Comparison of ENCODE assay signal across 16 mouse cellular contexts in genomic region chr5:141558731-141559130, GRCm38 (mm10).
DNase-seq lines count a peak whose midpoint lies in the region.
"Had no signal": no experiment of that assay in that cellular context is flagged by ENCODE, and none has a peak within 500 bp of the region (broad histone marks: within the 10 kb centered on the region; RNA-seq: fewer than 3 reads in every experiment).

No protein-coding gene starts in this region.

- DNase-seq in embryo, embryonic 10.5 days (ENCODE audit: low spot score), result peak; percentile 17
- no peak for DNase-seq in embryo, embryonic 11 days
- DNase-seq in Muller cell, postnatal 12 days (ENCODE audit: inconsistent ontology term), result peak; percentile 74
- DNase-seq in forelimb bud, embryonic 11.5 days (ENCODE audit: low read depth, low spot score), result peak; percentile 35
- peak; percentile 51 for DNase-seq in retina, postnatal 1 day
- no peak for DNase-seq in right cerebral cortex, adult 2 months (ENCODE audit: low spot score in 2 of 2)
- no peak for DNase-seq in testis, postnatal 10 days (ENCODE audit: low spot score)
- DNase-seq: adrenal gland, postnatal 10 days; B cell, adult 2 months; cerebellum, adult 11 months; cerebellum, adult 9-11 months; cerebellum, postnatal 36 days; forebrain, postnatal 0 days; gastrocnemius, adult 2 months; gastrocnemius, postnatal 36 days; heart, postnatal 36 days had no signal

Comparison
In these comparisons a context has a peak if more than half of its experiments do, and no peak if none do; other contexts are left out.
1. DNase-seq: peak in embryo, embryonic 10.5 days (single experiment), Muller cell, postnatal 12 days (single experiment), forelimb bud, embryonic 11.5 days (single experiment) and retina, postnatal 1 day (single experiment); none in embryo, embryonic 11 days (single experiment), right cerebral cortex, adult 2 months (0 of 2) and testis, postnatal 10 days (single experiment).